Mouse (Mus musculus) embryo, embryonic 10 days (tissue): Measurements from ENCODE around the gene Tnp1.

Experiments
- DNase-seq: peaks from one replicate; pipeline ENCODE4 v3.0.0-alpha.2; 2015; ENCODE audit warnings: low spot score

Gene Tnp1

DNA sequence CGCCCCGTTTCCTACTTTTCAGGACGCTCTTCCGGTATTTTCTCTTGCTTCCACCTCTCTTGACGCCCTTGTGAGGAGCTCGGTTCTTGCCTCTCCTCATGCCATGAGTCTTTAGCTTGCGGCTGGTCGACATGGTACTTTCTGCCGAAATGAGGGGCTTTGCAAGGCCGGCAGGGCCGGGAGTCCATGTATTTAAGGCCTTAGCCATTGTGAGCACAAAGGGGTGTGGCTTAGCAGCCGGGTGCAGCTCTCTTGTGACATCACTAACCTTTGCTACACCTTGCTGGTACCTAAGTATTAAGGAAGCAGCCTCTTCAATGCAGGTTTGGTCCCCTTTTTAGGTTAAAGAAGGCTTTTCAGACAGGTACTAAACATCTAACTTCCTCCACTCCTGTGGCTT lies at the start of gene Tnp1:
TSS of gene Tnp1 (minus strand) at position 179 of the 400 bp plus-strand sequence.
- no peak for DNase-seq

DNA sequence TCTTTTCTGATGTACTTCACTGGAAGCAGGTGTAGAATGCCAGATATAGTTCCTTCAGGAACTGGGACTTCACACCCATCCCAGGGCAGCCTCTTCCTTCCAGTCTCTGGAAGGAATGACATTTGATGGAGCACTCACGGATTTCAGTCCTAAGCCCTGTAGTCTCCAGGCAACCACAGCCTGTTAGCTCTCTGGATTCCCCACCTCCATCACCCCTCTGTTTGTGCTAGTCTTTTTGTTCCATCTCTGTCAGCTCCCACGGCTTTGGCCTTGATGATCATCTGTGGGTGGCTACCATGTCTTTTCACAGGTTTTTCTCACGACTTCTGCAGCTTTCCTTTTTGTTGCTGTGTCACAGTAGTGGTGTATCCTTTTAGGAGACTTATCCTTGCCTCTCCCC lies 48.6 kb upstream of the Tnp1 start:
- DNase-seq, result no peak

DNA sequence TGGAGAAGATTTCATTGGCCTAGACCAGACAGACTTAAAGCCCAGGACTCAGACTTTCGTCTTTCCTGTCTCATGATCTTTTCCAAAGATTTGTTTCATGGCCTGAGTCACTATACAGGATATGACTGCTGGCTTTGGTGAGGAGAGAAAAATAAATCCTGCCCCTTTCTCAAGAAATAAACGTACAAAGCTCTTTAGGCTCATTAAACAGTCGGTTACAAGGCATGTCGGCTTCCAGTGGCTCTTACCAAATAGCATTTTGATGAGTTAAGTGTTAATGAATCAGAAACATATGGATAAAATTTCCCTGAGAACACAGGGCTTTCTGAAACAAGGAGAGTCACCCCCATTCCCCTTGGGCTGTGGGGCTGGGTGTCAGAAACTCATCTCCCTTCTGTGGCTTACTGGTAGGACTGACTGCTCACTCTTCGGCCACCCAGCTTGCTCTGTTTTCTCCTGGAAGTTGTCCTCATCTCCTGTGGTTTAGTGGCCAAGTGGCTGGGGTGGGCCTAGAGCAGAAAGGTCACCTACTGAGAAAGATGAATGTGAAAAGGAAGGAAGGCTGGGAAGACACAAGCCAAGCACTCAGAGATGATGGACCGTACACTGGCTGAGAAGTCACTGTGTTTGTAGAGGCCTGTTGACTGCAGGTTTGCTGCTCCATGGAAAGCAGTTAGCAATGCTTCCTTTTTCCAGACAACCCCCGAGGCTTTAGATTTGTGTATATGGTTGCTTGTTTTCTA lies 46.0 kb upstream of the Tnp1 start:
- DNase-seq, result no peak

DNA sequence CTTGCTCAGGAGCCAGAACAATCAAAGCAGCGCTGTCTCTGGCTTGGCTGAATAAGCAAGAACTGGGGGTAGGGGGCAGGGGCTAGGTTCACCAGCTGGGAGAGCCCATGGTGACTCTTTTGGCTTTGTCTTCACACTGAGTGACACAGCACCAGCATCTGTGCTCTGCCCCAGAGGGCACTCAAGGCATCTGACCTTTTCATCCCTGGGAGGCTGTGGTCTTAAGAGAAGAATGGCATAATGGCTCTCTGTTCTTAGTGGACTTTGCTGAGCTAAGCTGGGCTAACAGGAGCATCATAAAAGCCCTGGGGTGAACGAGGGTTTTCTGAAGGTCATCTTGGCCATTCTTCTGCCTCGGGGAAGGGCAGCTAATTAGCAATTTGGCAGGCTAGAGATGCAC lies 44.6 kb upstream of the Tnp1 start:
- DNase-seq, result peak; percentile 88

GRCm38 (mm10) chr1:73056266-73057001 lies 40.7 kb upstream of the Tnp1 start:
- no peak for DNase-seq

- DNase-seq, result no peak
Observed at GRCm38 (mm10) chr1:73055820-73056219, 40.1 kb upstream of the Tnp1 start.

DNA sequence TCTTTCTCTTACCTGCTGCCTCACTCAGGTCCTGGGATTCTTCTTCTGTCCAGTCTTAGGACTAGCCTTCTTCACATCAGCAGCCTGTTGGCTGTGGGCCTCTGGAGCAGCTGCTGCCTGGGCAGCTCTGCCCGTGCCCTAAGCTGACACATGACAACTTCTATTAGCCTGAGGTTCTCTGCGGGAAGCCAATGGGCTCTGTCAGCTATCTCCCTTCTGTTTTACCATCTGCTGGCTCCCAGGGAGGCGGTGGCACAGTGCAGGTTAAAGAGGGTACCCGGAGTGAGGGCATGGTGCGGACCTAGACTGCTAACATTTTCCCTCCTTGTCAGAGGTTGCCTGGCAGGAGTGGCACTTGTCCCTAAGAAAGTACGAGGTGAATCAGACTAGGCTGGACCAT lies 39.5 kb upstream of the Tnp1 start:
- DNase-seq, result no peak

GRCm38 (mm10) chr1:73053545-73054326 lies 38.0 kb upstream of the Tnp1 start:
- DNase-seq, result no peak

DNA sequence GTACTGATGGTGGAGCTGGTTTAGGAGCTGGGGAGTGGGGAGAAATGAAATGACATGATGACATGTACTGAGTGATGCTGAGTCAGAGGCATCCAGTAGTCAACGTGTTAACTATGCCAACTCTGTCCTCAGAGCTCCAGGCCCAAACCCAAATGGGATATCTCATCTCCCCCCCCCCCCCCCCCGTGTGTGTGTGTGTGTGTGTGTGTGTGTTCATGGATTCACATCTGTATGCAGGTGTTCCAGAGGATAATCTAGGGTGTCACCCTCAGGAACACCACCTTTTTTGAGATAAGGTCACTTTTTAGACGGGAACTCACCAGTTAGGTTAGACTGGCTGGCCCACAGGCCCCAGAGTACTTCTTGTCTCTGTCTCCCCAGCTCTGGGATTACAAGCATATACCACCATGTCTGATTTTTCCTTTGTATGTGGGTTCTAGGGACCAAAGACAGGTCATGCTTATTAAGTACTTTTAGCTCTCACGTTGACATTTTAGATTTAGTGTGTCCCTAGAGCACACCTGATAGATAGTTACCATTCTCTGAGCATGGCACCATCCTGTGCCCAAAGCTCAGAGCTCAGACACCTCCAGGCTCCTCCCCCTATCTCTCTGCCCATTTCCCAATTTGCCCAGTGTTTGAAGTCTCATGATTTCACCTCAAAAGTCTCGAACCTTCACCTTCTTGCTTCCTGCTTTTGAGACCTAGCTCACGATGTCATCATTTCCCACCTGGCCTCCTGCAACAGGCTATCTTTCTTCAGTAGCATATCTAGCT lies 31.4 kb upstream of the Tnp1 start:
- no peak for DNase-seq

GRCm38 (mm10) chr1:73045948-73046685 lies 30.4 kb upstream of the Tnp1 start:
- peak; percentile 62 for DNase-seq

GRCm38 (mm10) chr1:73043671-73044070 lies 28.0 kb upstream of the Tnp1 start:
- DNase-seq, result no peak

DNA sequence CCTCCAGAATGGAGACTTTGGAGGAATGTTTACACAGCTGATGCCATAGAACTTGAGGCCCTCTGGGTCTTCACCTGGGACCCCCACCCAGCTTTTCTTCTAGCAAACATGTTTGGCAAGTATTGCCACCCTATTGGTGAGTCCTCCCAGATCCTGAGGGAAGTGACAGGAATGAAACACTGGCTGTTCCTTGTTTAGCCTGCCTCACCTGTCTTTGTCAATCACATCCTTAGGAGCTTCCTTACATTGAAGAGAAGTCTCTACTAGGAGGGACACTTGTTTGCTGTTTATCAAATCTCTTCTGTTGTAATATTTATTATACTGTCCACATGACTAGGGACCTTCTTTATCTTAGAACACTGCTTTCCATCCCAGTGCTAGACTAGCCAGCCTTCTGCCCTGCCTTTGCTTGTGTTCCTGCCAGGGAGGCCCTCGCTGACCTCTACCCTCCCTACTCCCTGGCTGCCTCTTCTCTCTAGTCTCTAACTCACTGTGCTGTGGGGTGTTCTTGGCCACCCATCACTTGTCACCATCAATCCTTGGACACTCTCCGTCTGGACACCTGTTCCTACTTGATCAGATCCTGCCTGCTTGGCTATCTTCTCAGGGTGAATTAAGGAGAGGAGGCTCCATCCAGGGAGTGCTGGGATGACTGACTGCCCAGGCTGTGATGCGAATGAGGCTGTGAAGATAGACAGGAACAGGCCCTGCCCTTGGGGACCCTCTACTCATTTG lies 25.1 kb upstream of the Tnp1 start:
- DNase-seq, result no peak

DNA sequence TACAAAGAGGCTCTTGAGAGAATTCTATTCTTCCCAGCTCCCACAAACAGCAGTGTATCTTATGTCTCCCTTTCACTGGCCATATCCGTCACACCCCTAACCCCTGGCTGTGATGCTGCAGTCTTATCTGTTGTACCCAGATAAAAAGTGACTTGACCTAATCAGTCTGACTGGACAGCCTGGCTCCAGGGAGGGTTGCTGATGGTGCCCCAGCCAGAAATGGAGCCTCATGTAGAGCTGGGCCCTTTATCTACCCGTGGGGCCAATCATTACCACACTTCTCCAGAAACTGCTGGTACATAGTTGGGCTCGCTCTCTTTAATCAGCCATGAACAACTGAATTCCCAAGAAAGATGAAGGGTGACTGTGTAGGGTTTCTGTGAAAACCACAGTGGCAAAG lies 22.8 kb upstream of the Tnp1 start:
- DNase-seq, result no peak

DNA sequence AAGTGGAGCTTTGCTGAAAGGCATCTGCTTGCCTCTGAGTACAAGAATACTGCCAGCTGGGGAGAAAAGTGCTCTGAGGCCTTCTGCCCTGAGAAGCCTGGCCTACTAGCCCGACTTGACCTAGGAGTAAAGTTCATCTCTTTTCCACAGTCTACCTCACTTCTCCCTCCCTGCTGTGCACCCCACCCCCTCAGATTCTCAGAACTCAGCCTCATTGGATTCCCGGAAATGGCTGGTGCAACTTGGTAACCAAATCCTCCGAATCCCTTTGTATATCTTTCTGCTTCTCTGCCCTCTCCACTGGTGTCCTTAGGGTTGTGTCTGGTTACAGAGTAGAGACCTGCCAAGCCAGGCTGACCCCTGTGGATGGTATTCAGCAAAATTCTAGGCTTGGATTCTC lies 20.8 kb upstream of the Tnp1 start:
- no peak for DNase-seq

DNA sequence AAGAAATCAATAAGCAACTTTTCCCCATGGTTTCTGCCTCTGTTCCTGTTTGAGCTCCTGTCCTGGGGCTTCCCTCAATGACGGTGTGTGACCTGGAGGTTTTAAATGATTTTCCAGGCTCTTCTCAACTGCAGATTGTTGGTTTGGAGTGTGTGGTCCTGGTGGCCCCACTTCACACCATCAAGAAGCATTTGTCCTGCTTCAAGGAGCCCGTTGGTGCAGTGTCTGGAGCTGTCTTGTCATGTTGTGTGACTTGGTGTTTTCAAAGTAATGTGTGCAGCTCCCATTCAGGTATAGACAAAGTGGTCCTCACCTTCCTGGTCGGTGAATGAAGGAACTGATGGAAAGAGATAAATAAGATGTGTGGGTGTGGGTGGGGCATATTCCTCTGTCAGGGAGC lies 20.0 kb upstream of the Tnp1 start:
- no peak for DNase-seq

DNA sequence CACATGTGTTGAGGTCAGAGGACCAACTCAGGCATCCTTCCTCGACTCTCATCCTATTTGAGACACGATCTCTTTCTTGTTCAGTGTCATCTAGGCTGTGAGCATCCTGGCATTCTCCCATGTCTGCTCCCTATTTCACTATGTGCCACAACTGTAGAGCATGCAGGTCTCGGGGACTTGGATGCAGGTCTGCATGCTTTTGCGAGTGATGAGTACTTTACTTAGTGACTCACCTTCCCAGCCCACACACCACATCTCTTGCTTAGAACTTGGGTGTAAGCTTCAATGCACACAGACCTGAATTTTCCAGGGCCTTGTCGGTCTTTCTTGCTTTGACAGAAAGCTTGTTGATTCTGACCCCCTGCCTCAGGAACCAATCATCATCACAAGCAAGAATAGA lies 16.8 kb upstream of the Tnp1 start:
- DNase-seq, result no peak

- DNase-seq, result no peak
Observed at GRCm38 (mm10) chr1:73028741-73029140, 13.0 kb upstream of the Tnp1 start.

DNA sequence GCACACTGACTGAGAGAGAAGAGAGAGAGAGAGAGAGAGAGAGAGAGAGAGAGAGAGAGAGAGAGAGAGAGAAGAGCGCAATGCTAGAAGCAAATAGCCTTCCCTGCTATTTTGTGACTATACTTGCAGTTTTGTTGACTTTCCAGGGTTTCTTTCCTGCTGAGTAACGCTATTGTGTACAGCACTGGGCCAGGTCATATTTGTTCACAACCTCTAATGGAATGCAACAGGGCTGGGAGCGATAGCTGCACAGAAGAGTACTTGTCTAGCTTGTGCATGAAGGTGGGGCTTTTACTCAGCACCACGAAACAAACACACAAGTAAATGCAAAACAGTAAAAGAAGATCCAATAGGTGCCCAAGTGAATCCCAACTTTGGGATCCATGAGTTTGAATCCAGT lies 11.7 kb upstream of the Tnp1 start:
- DNase-seq, result no peak

DNA sequence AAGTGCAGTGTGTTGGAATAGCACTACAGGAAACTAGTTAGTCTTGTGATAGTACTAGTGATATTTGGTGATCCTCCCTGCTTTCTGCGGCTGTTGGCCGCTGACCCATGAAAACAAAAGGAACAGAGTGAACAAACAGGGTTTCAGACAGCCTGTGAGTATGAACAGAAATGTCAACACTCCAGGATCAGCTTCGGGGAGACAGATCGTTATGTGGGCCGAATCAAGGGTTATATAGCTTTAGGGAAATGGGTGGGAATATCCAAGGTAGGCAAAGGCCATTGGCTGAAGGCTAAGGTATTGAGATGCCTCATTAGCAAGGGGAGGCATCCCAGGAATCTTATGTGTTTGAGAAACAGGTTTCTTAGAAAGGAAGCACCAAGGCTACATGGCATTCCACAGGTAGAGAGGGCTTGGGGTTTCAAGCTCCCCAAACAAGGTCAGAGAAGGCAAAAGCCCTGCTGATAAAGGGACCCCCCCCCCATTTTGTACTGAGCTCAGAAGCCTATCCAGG lies 11.1 kb upstream of the Tnp1 start:
- DNase-seq, result no peak

DNA sequence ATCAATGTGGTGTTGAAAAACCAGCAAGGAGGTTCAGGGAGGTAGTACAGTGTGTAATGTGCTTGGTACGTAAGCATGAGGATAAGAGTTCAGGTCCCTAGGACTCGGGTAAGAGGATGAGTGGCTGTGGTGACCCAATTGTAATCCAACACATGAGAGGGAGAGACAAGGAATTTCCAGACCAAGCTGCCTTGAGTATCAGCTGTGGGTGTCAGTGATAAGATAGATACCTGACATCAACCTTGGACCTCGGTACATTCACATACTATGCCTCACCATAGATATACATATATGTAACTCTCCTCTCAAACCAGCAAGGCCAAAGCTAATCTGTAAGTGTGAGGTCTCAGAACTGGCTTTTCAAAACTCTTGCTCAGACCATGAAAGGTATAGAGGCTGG lies 10.4 kb upstream of the Tnp1 start:
- DNase-seq, result no peak

DNA sequence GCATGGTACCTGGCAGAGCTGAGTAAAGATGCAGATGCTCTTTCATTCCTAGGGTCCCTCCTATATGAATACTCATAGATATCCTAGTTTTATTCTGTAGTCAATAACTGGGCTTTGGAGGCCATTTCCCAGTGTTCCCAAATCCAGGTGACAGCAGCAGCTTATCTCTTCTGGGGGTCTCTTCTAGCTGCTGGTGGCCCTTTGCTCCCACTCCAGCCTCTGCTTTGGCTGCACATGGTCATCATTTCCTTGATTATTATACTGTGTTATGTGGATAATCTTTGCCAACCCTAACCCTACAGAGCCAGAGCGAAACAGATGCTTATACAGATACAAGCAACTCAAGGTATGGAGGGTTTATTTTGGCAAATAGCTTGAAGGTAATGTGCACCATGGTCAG lies 8.9 kb downstream of the Tnp1 start:
- DNase-seq, result no peak
